Mouse (Mus musculus): ENCODE measurements around the gene Pnn.
"Not testable (repeated sequence)": the region's sequence is repeated elsewhere in the genome, so short reads cannot be mapped to it uniquely, and the experiment has no call there.

Gene Pnn

DNA sequence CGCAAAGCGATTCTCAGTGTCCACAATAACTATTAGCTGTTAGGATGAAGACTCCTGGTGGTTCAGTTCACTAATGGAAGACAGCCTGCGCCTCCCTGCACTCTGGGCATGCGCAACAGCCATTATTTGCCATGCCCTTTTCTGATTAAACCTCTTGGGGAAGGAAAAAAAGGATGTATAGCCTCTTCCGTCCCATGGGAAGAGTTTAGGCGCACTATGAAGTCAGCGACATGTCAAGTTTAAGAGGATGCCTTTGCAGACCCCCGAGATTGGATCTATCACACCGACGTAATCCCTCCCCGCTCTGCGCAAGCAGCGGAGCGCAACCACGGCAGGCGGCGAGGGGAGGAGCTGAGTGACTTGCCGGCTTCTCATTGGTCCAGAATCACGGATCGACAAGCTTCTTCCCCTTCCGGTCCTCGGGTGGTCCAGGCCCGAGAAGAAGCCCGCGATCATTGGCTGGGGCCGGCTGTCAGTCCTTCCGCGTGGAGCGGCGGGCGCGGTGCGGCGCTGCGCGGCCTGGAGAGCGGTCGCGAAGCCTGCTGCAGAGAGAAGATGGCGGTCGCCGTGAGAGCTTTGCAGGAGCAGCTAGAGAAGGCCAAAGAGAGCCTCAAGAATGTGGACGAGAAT lies at the start of gene Pnn:
TSS of gene Pnn (plus strand) at position 437 of the 630 bp plus-strand sequence.
- DNase-seq (ENCODE audit: low spot score), result peak; percentile 97

DNA sequence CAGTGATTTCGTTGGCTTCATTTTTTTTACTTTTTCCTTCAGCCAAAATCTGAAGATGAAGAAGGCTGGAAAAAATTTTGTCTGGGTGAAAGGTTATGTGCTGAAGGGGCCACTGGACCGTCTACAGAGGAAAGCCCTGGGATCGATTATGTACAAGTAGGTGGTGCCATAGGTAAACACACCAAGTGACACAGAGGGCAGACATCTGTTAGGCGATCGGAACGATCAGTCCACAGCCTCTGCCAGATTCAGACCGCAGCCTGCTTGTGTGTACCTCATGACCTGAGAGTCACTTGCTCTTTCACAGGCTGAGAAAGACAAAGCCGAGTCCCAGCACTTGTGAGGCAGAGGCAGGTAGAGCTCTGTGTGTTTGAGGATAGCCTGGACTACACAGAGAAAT lies 48.7 kb upstream of the Pnn start:
- DNase-seq (ENCODE audit: low spot score), result no peak

DNA sequence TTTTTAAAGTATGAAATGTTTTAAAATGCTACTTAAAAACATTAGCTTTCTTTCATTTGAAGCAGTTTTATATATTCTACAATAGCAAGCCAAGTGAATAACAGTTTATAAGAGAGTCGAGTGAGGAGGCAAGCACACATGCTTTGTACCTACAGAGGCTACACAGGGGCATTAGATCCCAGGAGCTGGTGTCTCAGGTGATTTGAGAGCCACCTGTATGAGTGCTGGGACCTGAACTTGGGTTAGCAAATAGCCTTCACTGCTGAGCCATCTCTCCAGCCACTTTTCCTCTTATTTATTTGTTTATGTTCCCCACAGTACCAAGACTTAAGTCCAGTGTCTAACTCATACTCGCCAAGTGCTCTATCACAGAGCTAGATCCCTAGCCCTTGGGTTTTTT lies 46.8 kb upstream of the Pnn start:
- no peak for DNase-seq (ENCODE audit: low spot score)

DNA sequence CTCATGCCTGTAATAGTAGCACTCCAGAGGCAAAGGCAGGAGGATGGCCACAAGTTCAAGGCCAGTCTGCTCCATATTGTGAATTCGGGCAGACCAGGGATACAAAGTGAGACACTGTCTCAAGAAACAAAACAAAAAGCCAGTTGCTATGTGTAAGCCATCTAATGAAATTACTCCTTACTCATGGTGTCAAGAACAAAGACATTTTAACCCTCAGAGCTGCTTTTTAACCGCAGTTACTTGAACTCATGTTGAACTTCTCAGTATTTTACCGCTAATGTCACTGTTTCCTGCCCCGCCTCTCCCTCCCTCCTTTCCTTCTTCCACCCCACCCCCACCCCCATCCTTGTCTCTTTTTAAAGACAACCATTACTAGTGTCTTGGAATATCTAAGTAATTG lies 45.4 kb upstream of the Pnn start:
- no peak for DNase-seq (ENCODE audit: low spot score)

DNA sequence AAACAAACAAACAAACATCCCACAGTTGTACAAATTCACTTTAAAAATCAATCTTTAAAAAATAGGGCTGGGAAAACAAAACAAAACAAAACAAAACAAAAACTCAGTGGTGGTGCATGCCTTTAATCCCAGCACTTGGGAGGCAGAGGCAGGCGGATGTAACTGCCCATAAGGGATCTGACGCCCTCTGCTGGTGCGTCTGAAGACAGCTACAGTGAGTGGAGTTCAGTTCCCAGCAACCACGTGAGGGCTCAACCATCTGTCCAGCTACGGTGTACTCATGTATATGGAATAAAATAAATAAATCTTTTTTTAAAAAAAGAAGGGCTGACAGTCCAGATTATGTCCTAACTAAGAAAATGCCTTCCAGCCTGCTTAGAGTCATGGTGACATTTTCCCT lies 34.6 kb upstream of the Pnn start:
- no peak for DNase-seq (ENCODE audit: low spot score)

DNA sequence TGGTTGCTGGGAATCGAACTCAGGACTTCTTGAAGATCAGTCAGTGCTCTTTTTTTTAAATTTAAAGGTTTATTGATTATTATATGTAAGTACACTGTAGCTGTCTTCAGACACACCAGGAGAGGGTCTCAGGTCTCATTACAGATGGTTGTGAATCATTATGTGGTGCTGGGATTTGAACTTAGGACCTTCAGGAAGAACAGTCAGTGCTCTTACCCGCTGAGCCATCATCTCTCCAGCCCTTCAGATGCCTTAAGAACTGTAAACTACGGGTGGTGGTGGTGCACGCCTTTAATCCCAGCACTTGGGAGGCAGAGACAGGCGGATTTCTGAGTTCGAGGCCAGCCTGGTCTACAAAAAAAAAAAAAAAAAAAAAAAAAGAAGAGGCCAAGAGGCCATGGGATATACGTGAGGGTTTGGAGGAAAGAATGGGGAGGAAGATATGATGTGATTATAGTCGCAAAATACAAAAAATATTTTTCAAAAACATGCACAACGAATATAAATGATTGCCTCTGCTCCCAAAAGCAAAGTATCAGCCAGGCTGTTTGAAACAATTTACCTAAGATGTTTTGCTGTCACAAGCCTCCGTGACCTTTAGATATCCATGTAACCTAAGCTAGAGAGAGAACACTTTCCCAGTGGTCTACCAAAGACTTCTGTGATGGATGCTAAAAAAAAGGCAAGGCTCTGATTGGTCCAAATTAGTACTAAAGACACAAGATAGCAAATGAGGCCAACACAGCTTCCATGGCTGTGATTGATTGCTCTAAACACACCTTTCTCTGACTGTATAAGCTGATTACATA lies 27.3 kb upstream of the Pnn start:
- DNase-seq (ENCODE audit: low spot score), result no peak

DNA sequence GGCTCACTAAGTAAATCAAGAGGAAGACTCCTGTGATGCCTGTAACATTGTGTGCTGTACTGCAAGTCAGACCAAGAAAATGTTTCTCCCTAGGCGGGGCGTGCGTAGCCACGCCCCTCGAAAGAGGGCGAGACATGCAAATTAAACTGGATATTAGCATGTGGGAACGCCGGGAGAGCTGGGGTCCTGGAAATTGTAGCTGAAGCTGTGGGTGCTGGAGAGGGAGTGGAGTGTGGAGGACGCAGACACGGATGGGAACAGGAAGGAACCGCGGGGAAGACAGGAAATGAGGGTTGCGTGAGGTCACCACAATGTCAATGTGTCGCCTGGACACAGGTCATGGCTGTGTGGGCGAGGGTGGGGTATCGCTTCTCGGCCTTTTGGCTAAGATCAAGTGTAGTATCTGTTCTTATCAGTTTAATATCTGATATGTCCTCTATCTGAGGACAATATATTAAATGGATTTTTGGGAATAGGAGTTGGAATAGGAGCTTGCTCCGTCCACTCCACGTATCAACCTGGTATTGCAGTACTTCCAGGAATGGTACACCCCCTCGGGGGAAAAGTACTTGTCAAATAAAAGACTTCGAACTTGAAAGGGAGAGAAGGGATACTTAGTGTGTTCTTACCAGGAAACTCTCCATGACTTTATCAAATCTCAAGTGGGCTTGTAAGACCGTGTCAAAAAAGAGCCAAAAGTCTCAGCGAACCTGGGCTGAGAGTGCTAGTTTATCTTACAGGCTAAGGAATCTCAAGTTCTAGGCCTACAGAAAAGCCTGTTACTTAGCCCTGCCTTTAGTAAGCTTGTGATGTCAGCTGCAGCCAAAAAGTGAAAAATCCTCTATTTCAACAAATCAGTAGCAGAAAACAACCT lies 26.5 kb upstream of the Pnn start:
- peak; percentile 60 for DNase-seq (ENCODE audit: low spot score)

DNA sequence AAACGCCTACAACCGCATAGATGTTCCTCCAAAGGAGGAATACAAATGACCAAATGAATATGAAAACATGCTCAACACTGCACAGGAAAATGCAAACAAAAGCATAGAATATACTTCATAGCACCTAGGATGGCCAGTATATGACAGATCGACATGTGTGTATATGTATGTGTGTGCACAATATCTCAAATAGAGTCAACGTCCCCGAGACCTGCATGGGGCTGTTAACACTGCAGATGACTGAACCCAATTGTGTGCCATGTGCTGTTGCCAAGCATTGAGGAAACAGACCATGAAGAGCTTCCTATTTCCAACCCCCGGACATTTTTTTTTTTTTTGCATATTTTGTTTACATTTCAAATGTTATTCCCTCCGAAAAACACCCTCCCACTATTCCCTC lies 25.8 kb upstream of the Pnn start:
- no peak for DNase-seq (ENCODE audit: low spot score)

DNA sequence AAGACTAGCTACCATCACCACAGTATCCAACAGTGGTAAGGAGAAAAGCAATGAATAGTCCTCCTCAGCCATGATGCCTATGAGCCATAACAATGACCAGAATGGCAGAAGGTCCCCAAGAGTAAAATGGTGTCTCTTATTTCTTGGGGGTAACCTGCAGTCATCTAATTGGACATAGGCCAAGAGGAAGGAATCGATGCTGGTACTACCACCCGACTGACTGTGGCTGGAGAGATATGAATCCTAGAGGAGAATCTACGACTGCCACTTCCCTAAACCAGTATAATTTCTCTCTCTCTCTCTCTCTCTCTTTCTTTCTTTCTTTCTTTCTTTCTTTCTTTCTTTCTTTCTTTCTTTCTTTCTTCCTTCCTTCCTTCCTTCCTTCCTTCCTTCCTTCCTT lies 14.2 kb upstream of the Pnn start:
- no peak for DNase-seq (ENCODE audit: low spot score)

DNA sequence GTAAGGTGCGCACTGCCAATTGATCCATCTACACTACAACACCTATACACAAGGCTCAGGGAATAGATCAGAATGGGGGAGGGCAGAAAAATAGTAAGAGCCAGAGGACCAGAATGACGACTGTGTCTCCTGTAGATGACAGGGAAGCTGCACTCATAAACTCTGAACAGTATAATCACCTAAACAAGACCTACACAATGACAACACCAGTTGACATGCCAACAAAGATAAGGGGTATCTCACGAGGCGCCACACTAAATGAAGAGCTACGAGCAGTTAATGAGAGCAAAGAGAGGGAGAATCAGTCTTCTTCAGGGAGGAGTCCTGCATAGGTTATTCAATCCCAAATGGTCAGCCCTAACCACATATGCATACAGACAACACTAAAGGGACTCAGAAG lies 13.5 kb upstream of the Pnn start:
- no peak for DNase-seq (ENCODE audit: low spot score)

DNA sequence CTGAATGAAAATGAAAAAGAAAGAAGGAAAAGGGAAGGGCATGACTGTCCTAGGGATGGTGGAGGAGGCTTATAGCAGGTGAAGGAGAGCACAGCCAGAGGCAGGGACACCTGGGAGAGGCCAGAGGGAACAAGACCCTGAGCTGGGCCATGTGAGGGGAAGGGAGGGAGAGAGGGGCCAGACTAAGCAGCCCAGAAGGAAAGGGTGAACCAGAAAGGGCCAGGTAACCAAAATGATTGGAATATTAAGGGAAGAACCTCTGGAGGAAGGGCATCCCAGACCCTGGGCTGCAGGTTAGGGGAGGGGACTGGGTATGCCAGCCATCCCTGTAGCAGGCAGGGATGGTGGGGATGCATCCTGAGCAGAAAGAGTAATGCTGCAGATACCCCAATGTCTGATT lies 12.7 kb upstream of the Pnn start:
- DNase-seq (ENCODE audit: low spot score), result no peak

DNA sequence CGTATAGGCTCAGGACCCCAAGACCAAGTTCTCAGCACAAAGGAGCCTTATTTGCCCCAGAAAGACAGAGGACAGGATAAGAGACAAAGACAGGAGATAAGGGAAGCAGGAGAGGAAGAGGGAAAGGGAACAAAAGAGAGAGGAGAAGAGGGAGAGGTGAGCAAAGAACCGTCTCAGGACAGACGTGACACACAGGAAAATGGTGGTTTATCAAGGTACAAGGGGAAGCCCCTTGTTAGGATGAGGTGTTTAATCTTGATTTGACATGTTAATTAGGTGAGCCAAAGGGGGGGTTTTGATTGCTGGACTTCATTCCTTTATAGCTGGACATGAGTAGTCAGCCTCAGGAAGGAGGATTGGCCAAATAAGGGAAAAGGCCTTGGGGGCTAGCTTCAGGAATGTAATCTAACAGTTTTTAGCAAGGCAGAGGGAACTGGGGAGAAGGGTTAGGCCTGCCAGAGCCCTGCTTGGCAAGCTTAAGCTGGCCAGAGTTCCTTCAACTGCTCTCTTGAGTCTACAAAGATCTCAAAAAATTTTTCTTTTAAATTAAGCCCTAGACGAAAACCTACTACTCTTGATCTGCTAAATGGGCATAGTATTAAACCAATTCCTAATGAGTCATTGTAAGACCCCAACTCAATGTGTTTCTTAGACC lies 11.4 kb upstream of the Pnn start:
- DNase-seq (ENCODE audit: low spot score), result no peak

DNA sequence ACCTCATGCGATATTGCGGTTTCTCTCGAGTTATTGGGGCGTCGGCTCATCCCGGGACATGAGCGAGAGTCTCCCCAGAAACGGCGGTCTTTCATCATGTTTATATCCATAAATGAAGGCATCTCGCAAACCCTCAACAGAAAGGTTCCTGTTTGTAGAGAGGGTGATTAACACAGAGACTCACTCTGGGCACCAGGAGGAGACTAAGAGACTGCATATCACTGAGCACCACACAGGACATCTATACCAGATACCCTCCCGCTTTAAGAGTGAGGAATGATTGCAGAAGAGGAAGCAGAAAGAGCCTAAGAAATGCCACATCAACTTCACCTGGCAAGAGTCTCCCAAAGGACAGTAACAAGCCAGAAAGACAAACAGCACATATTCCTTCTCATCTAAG lies 10.5 kb upstream of the Pnn start:
- DNase-seq (ENCODE audit: low spot score), result no peak

DNA sequence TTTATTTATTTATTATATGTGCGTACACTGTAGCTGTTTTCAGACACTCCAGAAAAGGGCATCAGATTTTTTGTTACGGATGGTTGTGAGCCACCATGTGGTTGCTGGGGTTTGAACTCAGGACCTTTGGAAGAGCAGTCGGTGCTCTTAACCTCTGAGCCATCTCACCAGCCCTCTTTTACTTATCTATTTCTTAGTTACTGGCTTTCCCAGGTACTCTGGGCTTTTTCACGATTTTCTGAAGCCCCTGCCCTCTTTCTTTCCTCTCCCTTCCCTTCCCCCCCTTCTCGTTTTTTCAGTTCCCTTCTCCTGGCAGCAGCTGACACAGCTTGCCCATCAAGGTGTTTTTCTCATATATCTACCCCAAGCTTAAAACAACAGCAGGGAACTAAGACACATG lies 8.4 kb upstream of the Pnn start:
- not testable (repeated sequence) for DNase-seq (ENCODE audit: low spot score)

DNA sequence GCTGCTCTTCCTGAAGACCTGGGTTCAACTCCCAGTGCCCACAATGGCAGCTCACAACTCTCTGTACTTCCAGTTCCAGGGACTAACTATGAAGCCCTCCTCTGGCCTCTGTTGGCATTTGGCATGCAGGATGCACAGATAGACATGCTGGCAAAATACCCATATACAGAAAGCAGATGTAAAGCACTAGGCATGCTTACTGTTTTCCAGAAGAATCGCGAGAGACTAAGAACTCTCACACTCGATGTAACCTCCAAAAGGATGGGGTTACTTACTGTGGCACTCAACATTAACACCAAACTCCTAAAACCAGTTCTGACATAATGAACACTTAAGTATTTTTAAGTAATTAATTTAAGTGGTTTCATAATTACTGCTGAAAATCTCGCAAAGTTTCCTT lies 6.4 kb upstream of the Pnn start:
- no peak for DNase-seq (ENCODE audit: low spot score)

DNA sequence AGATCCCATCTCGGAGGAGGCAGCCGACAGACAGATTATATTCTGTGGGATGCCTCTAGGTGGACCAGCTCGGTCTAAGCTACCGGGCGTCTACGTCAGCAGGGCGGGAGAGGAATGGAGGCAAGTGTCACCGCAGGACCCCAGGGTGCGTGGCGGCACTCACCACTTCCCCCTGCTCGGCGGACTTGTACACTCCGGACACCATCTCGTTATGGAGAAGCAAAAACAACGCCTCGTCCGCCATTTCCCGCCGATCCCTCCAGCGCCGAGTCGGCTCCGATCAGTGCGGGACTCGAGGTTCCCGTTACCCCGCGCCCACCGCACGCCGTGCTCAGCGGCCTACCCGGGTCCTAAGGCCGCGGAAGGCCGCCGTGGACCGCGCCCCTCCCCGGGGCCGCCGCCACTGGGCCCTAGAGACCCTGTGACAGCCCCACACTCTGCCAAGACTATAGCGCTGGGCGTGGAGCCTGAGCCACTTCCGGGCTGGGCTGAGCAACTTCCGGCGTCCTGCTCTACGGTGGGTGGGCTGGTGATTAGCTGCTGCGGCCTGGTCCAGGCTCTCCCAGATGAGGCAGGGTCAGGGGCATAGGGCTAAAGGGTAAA lies 5.6 kb upstream of the Pnn start, which contains the start of gene Trappc6b:
TSS of gene Trappc6b (minus strand) at position 480 of the 603 bp plus-strand sequence.
- peak; percentile 87 for DNase-seq (ENCODE audit: low spot score)

DNA sequence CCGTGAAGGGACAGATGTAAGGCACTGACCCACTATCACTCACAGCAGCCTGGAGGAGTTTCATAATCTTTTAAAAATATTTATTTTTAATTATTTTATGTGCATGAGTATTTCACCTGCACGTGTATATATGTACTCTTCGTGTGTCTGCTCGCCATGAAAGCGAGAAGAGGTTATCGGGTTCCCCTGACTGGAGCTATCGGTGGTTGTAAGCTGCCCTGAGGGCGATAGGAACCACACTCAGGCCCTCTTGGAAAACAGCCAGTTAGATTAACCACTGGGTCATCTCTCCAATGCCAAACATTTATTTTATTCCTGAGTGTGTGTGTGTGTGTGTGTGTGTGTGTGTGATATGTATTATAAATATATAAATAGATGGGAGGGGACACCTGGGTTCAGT lies 1.8 kb upstream of the Pnn start:
- DNase-seq (ENCODE audit: low spot score), result no peak

DNA sequence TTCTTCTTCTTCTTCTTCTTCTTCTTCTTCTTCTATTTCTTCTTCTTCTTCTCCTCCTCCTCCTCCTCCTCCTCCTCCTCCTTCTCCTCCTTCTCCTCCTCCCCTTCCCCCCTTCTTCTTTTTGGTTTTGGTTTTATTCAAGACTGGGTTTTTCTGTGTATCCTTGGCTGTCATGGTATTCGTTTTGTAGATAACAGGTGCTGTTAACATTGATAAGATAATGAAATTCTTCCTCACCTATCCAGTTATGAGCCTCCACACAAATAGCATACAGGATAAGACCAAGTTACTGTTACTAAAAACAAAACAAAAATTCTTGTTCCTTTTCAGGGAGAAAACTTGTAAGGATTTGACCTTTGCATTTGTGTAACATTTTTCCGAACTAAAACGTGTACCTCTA lies 908 bp upstream of the Pnn start:
- DNase-seq (ENCODE audit: low spot score), result no peak

DNA sequence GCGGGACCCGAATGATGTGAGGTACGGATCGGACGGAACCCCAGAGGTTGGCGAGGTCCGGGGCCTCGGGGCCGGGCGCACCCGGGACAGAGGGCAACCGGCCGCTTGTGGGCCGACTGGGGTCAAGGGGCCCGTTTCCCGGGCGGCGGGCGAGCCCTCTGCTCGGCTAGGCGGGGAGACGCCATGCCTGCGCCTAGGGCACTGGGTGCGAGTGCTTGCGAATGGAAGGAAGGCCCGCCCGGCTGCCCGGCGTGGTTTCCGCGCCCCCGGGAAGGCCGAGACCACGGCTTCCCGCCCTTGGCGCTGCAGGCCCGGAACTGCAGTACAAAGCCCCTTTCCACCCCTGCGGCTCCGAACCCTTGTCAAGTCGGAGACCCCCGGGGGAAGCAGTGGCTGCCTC lies 411 bp downstream of the Pnn start:
- peak; percentile 36 for DNase-seq (ENCODE audit: low spot score)

DNA sequence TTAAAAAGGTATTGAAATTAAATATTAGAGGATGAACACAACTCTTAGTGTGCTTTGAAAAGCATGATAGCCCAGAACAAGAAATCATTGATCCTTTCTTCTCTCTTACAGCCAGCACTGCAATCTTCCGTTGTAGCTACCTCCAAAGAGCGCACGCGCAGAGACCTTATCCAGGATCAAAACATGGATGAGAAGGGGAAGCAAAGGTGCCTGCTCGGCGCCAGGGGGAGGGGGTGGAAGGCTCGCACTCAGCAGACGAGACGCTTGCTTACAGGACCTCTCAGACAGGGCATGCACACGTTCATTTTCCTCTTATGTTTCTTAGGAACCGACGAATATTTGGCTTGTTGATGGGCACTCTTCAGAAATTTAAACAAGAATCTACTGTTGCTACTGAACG lies 2.1 kb downstream of the Pnn start:
- DNase-seq (ENCODE audit: low spot score), result no peak

DNA sequence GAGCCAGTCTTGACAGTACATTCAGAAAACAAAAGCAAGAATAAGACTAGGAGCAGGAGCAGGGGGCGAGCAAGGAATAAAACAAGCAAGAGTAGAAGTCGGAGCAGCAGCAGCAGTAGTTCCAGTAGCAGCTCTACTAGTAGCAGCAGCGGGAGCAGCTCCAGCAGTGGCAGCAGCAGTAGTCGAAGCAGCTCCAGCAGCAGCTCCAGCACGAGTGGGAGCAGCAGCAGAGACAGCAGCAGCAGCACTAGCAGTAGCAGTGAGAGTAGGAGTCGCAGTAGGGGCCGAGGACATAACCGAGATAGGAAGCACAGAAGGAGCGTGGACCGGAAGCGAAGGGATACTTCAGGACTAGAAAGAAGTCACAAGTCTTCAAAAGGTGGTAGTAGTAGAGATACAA lies 5.6 kb downstream of the Pnn start:
- DNase-seq (ENCODE audit: low spot score), result no peak

DNA sequence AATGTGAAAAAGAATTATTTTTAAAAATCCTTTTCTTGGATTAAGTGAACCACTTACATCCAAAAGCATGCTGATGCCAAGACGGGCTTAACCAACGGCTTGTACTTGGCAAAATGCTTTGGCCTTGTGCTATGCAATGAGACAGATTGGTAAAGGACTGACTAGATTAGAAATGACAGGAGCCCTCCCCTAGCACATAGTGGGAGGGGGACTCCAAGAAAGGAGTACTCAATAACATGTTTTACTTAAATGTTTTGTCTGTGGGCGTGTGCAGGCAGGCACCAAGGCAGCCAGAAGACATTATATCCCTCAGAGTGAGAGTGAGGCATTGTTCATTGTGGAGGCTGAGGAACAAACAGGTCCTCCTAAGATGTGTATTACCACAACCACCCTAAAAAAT lies 7.4 kb downstream of the Pnn start:
- no peak for DNase-seq (ENCODE audit: low spot score)
